Mouse (Mus musculus) hindbrain, embryonic 10.5 days (tissue): ENCODE results near the gene Bicd2. TPM values are rescaled to one million over a fixed set of nuclear protein-coding genes. Genes with fewer than 3 reads are reported as not detected.
"Not testable (repeated sequence)": the region's sequence is repeated elsewhere in the genome, so short reads cannot be mapped to it uniquely, and the experiment has no call there.

Experiments used
- DNase-seq: peaks from one replicate; pipeline ENCODE4 v3.0.0-alpha.2; 2017; ENCODE audit warnings: low spot score
- H3K27ac ChIP-seq: fragments of 300-500 bp; sonication (generic); 2 replicates; pipeline ENCODE4 v1.5.1; 2016; ENCODE audit warnings: mild to moderate bottlenecking, moderate library complexity
- H3K27me3 ChIP-seq: fragments of 300-500 bp; sonication (generic); 2 replicates; pipeline ENCODE4 v1.6.1; 2016; ENCODE audit warnings: mild to moderate bottlenecking; ENCODE audit not compliant: poor library complexity, insufficient read depth, severe bottlenecking
- H3K36me3 ChIP-seq: fragments of 300-500 bp; sonication (generic); 2 replicates; pipeline ENCODE4 v1.6.1; 2016; ENCODE audit warnings: mild to moderate bottlenecking, moderate library complexity
- H3K4me1 ChIP-seq: fragments of 300-500 bp; sonication (generic); replicated peaks from 2 replicates; pipeline ENCODE4 v1.6.1; 2016; ENCODE audit warnings: mild to moderate bottlenecking
- H3K4me3 ChIP-seq: fragments of 300-500 bp; sonication (generic); 2 replicates; pipeline ENCODE4 v1.5.1; 2016; ENCODE audit warnings: mild to moderate bottlenecking, moderate library complexity
- H3K9me3 ChIP-seq: fragments of 300-500 bp; sonication (generic); 2 replicates; pipeline ENCODE4 v1.6.1; 2016; ENCODE audit warnings: mild to moderate bottlenecking, moderate library complexity
- WGBS: fragments of 180-500 bp; shearing (Covaris S2); methylation state at CpG from one replicate; pipeline ENCODE4 v1.1.7; 2016; 5-methylcytosine and 5-hydroxymethylcytosine counted together
- polyA plus RNA-seq: library from polyadenylated mRNA; unstranded; fragments of >200 nt; fragmentation: Nextera tagmentation; extraction: Ambion mirVana; gene quantifications from 2 replicates; pipeline ENCODE4 v1.2.1, GENCODE M21; 2016

Gene Bicd2
- polyA plus RNA-seq, 1 experiment from 2014 or later, result 31.8 TPM

- 83% methylated on average over 5 of the region's 5 CpGs for WGBS
- Histone ChIP-seq H3K27ac (peak overlapping the region; percentile 70), H3K36me3 (peaks cover 66% of the 10 kb centered on the region), H3K4me1 (peaks cover 48% of the 10 kb centered on the region)
- H3K27me3 ChIP-seq, H3K9me3 ChIP-seq, DNase-seq, H3K4me3 ChIP-seq: not testable (repeated sequence)
These were observed 29.5 kb downstream of the Bicd2 start for GRCm38 (mm10) chr13:49370916-49371315.

GRCm38 (mm10) chr13:49371428-49371899, 30.1 kb downstream of the Bicd2 start:
- peak overlapping the region; percentile 70; the same call in 1 of the 2 replicates for H3K27ac ChIP-seq
- DNase-seq, result peak; percentile 47
- H3K27me3 ChIP-seq, result no peaks in the 10 kb centered on the region
- no peaks in the 10 kb centered on the region for H3K9me3 ChIP-seq
- peaks cover 45% of the 10 kb centered on the region for H3K4me1 ChIP-seq
- H3K36me3 ChIP-seq, result peaks cover 72% of the 10 kb centered on the region
- 42% methylated on average over 3 of the region's 3 CpGs for WGBS
- no peak overlapping the region for H3K4me3 ChIP-seq

- H3K36me3 ChIP-seq, result peaks cover 82% of the 10 kb centered on the region
- DNase-seq, result no peak
- no peaks in the 10 kb centered on the region for H3K27me3 ChIP-seq
- WGBS, result 91% methylated on average over 9 of the region's 9 CpGs
- no peak overlapping the region for H3K4me3 ChIP-seq
- H3K9me3 ChIP-seq, result no peaks in the 10 kb centered on the region
- H3K4me1 ChIP-seq, result peaks cover 45% of the 10 kb centered on the region
- no peak overlapping the region; the same call in 1 of the 2 replicates for H3K27ac ChIP-seq
These were observed 31.1 kb downstream of the Bicd2 start for GRCm38 (mm10) chr13:49372370-49373060.

DNA sequence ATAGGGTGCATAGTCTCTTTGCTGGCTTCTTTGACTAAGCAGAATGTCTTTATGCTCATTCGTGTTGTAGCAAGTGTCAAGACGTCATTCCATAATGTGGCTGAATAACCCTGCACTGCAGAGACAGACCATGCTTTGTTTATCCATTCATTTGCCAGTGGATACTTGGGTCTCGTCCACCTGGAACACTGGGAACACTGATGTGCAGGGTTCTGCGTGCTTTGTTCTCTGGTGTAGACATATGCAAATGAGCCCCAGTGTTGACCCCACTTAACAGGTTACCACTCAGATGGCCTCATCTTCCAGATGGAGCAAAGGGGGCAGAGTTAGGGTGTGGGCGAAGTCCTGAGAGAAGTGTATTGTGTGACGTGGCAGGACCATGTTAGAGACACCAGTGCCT, 32.9 kb downstream of the Bicd2 start:
- Histone ChIP-seq H3K27me3 (no peaks in the 10 kb centered on the region), H3K4me1 (peaks cover 41% of the 10 kb centered on the region), H3K27ac (no peak overlapping the region), H3K4me3 (no peak overlapping the region), H3K36me3 (peaks cover 95% of the 10 kb centered on the region), H3K9me3 (no peaks in the 10 kb centered on the region)
- no peak for DNase-seq
- WGBS, result 76% methylated on average over 6 of the region's 6 CpGs

DNA sequence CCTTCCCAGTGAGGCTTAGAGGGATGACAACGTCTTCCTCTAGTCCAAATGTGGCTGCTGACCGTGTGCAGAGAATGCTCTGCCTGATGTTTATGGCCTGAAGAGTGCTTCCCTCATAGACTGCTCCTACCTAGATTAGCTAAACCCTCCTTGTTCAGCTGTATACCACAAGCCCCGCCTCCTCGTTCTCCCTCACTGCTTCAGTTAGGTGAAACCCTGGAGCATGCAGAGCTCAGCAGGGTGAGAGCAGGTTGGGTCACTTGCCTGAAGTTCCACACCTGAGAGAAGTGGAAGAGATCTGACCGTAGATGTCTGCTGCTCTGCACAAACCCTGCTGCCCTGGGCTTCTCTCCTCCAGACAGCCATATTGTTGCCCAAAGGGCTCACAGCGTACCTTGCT, 33.3 kb downstream of the Bicd2 start:
- Histone ChIP-seq H3K27ac (no peak overlapping the region), H3K36me3 (peaks cover 95% of the 10 kb centered on the region), H3K27me3 (no peaks in the 10 kb centered on the region), H3K4me1 (peaks cover 39% of the 10 kb centered on the region), H3K9me3 (no peaks in the 10 kb centered on the region), H3K4me3 (no peak overlapping the region)
- no peak for DNase-seq
- WGBS, result 89% methylated on average over 6 of the region's 6 CpGs

GRCm38 (mm10) chr13:49377608-49378007, 36.2 kb downstream of the Bicd2 start:
- no peaks in the 10 kb centered on the region for H3K9me3 ChIP-seq
- H3K36me3 ChIP-seq, result peaks cover 95% of the 10 kb centered on the region
- H3K4me3 ChIP-seq, result no peak overlapping the region
- DNase-seq, result no peak
- H3K27ac ChIP-seq, result no peak overlapping the region
- H3K27me3 ChIP-seq, result no peaks in the 10 kb centered on the region
- WGBS, result 90% methylated on average over 6 of the region's 6 CpGs
- peaks cover 14% of the 10 kb centered on the region for H3K4me1 ChIP-seq

GRCm38 (mm10) chr13:49379301-49379700, 37.9 kb downstream of the Bicd2 start:
- Histone ChIP-seq H3K4me3 (no peak overlapping the region), H3K36me3 (peaks cover 100% of the 10 kb centered on the region), H3K27ac (no peak overlapping the region), H3K4me1 (peaks cover 9% of the 10 kb centered on the region), H3K27me3 (no peaks in the 10 kb centered on the region), H3K9me3 (no peaks in the 10 kb centered on the region)
- DNase-seq, result no peak
- WGBS, result 93% methylated on average over 20 of the region's 20 CpGs

GRCm38 (mm10) chr13:49381230-49381629, 39.8 kb downstream of the Bicd2 start:
- Histone ChIP-seq H3K27ac (no peak overlapping the region), H3K4me3 (no peak overlapping the region), H3K36me3 (peaks cover 100% of the 10 kb centered on the region), H3K27me3 (no peaks in the 10 kb centered on the region), H3K9me3 (no peaks in the 10 kb centered on the region), H3K4me1 (no peaks in the 10 kb centered on the region; the same call in 1 of the 2 replicates)
- DNase-seq, result peak; percentile 77
- WGBS, result 37% methylated on average over 3 of the region's 3 CpGs

- 94% methylated on average over 23 of the region's 23 CpGs for WGBS
- no peaks in the 10 kb centered on the region for H3K9me3 ChIP-seq
- H3K4me1 ChIP-seq, result no peaks in the 10 kb centered on the region; the same call in 1 of the 2 replicates
- no peak for DNase-seq
- no peaks in the 10 kb centered on the region for H3K27me3 ChIP-seq
- peaks cover 93% of the 10 kb centered on the region for H3K36me3 ChIP-seq
- no peak overlapping the region for H3K4me3 ChIP-seq
- no peak overlapping the region for H3K27ac ChIP-seq
These were observed 41.6 kb downstream of the Bicd2 start for GRCm38 (mm10) chr13:49382997-49383396.

- Histone ChIP-seq H3K4me3 (no peak overlapping the region), H3K4me1 (no peaks in the 10 kb centered on the region; the same call in 1 of the 2 replicates), H3K9me3 (no peaks in the 10 kb centered on the region), H3K27me3 (no peaks in the 10 kb centered on the region), H3K27ac (no peak overlapping the region), H3K36me3 (peaks cover 81% of the 10 kb centered on the region)
- WGBS, result 87% methylated on average over 16 of the region's 16 CpGs
- DNase-seq, result no peak
These were observed 43.5 kb downstream of the Bicd2 start for GRCm38 (mm10) chr13:49384751-49385463.

DNA sequence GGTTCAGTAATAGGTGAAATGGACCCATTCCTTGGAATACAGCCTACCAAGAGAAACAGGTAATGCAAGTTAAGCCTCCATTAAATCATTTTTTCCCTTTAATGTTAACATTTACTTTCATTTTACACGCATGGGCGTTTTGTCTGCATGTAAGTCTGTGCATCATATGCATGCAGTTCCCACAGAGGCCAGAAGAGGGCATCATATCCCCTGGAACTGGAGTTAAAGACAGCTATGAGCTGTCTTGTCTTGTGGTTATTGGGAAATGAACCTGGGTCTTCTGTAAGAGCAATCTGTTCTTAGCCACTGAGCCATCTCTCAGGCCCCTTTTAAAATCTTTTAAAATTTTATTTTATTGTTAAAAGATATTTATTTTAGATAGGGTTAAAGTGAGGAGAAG, 50.0 kb downstream of the Bicd2 start:
- H3K36me3 ChIP-seq, result peaks cover 32% of the 10 kb centered on the region
- no peaks in the 10 kb centered on the region for H3K9me3 ChIP-seq
- no peaks in the 10 kb centered on the region for H3K4me1 ChIP-seq
- no peak overlapping the region for H3K4me3 ChIP-seq
- no peaks in the 10 kb centered on the region for H3K27me3 ChIP-seq
- 96% methylated on average over 2 of the region's 2 CpGs for WGBS
- DNase-seq, result no peak
- H3K27ac ChIP-seq, result no peak overlapping the region

DNA sequence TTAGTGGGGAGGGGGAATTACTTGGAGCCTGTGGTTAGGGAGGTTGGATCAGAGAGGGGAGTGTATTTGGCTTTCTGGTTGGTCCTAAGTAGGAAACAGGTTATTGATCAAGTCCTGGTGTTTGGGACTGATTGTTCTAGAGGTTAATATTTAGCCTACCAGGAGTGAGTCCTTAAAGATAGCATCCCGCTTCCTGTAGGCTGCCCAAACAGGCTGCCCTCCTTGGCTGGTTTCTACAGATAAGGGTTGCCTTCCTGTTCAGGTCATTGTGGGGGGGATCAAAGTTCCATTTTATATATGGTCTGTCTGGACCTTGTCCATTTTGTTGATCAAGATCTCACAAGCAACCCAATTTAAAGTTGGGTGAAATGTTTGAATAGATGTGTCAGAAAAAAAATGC, 52.2 kb downstream of the Bicd2 start:
- Histone ChIP-seq H3K4me1 (no peaks in the 10 kb centered on the region), H3K9me3 (no peaks in the 10 kb centered on the region), H3K27me3 (no peaks in the 10 kb centered on the region), H3K36me3 (peaks cover 23% of the 10 kb centered on the region), H3K4me3 (no peak overlapping the region), H3K27ac (no peak overlapping the region)
- 94% methylated on average over 1 of the region's 1 CpGs for WGBS
- no peak for DNase-seq

DNA sequence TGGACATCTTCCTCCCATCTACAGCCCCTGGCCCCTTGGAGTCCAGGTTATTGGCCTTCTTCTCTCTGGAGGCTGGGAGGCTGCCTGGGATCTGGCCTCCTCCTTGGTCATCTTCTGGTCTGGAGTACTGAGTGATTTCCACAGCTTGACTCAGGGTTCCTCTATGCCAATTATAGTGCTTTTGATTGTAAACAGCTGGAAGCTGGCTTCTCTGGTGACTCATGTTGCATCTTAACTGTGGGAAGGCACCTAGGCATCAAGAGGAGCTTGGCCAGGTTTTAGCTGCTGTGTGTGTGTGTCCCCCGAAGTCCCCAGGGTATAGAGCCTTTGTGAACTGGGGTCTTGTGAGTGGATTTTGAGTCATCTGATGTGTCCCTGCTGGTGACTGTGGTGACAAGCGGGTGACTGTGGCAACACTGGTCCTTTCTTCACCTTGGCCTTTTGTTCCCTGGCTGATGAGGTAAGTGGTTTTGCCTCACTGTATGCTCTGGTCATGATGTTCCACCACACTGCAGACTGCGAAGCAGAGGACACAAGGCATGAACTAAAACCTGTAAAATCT, 53.6 kb downstream of the Bicd2 start:
- WGBS, result 95% methylated on average over 3 of the region's 3 CpGs
- no peak for DNase-seq
- peaks cover 15% of the 10 kb centered on the region for H3K36me3 ChIP-seq
- 0 out of 2 replicates have a peak, but pooled peaks cover 3% of the 10 kb centered on the region for H3K9me3 ChIP-seq
- no peaks in the 10 kb centered on the region for H3K4me1 ChIP-seq
- H3K4me3 ChIP-seq, result no peak overlapping the region
- no peak overlapping the region for H3K27ac ChIP-seq
- H3K27me3 ChIP-seq, result no peaks in the 10 kb centered on the region
